Mouse (Mus musculus) neural tube, embryonic 12.5 days (tissue): ENCODE measurements around the gene St6galnac3. TPM values are rescaled to one million over a fixed set of nuclear protein-coding genes. Genes with fewer than 3 reads are reported as not detected.

Experiments
- ATAC-seq: fragments of 200-750 bp; cut with Nextera tagmentation; 2 replicates; pipeline ENCODE4 v1.8.0; 2017; ENCODE audit warnings: low read depth, mild to moderate bottlenecking, moderate TSS enrichment, moderate library complexity; ENCODE audit not compliant: low FRiP score
- H3K27ac ChIP-seq: fragments of 300-500 bp; sonication (generic); 2 replicates; pipeline ENCODE4 v1.5.1; 2016
- H3K27me3 ChIP-seq: fragments of 300-500 bp; sonication (generic); replicated peaks from 2 replicates; pipeline ENCODE4 v1.6.1; 2016; ENCODE audit warnings: mild to moderate bottlenecking
- H3K36me3 ChIP-seq: fragments of 300-500 bp; sonication (generic); 2 replicates; pipeline ENCODE4 v1.6.1; 2016; ENCODE audit warnings: mild to moderate bottlenecking
- H3K4me1 ChIP-seq: fragments of 300-500 bp; sonication (generic); 2 replicates; pipeline ENCODE4 v1.6.1; 2016
- H3K4me2 ChIP-seq: fragments of 300-500 bp; sonication (generic); replicated peaks from 2 replicates; pipeline ENCODE4 v1.6.1; 2016; ENCODE audit warnings: mild to moderate bottlenecking
- H3K4me3 ChIP-seq: fragments of 300-500 bp; sonication (generic); 2 replicates; pipeline ENCODE4 v1.5.1; 2016
- H3K9ac ChIP-seq: fragments of 300-500 bp; sonication (generic); 2 replicates; pipeline ENCODE4 v1.6.1; 2016; ENCODE audit warnings: mild to moderate bottlenecking
- H3K9me3 ChIP-seq: fragments of 300-500 bp; sonication (generic); 2 replicates; pipeline ENCODE4 v1.6.1; 2016; ENCODE audit warnings: mild to moderate bottlenecking
- WGBS: fragments of 180-500 bp; shearing (Covaris S2); methylation state at CpG from one replicate; pipeline ENCODE4 v1.1.7; 2016; 5-methylcytosine and 5-hydroxymethylcytosine counted together
- polyA plus RNA-seq: library from polyadenylated mRNA; unstranded; fragments of >200 nt; fragmentation: Nextera tagmentation; extraction: Ambion mirVana; gene quantifications from 2 replicates; pipeline ENCODE4 v1.2.1, GENCODE M21; 2016

St6galnac3 gene
- polyA plus RNA-seq, 1 experiment from 2014 or later = 34.8 TPM

DNA sequence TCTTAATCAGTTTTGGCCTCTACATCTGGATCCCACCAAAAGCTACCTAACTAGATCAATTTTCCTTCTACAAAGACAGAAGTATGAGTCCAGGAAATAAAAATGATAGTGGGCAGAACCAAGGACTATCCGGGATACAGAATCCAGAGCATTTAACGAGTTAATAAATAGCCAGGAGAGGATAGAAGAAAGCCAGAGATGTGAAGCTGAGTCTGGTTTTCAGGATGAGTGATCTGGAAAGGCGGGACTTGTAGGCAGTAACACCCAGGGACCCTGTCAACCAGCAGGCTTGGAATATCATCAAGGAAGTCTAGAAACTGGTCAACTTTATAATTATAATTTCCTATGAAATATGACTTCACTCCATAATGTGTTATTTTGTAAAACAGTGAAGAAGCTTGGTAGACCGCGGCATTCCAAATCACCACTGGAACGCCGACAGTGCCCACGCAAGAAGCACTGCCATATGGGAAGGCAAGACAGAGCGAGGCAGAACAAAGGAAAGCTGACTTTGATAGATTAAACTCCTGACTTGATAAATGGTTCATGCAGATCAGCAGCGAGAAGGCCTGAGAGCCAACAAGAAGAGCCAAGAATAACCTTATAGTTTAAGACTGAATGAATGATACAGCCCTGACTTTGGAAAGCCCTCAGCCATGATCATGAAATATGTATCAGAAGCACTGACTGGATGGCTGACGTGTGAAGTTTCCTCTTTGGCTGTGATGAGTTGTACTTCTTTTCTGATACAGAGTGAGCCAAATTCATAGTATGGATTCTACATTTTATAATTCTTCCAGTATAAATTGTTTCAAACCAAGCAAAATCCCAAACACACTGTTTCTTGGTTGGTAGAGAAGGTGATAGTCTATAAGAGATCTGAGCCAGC is 252.1 kb downstream of the St6galnac3 start:
- WGBS = 64% methylated on average over 11 of the region's 11 CpGs
- no peak for ATAC-seq
- no peak overlapping the region for H3K4me3 ChIP-seq

DNA sequence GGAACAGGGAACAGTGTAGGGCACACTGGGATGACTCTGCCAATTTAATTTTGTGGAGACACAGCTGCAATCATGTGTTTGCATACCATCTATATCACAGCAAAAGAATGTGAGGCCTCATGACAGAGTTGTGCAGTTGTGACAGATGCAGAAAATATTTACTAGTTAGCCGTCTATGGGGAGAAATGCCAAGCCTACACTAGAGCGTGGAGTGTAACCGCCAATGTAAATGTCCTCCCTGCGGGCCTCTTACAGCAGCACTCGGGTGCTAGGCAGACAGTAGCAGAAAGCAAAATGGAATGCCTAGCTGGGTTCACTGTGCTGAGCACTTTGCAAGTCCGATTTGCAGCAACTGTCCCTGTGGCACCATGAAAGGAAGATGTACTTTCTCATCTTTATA is 261.1 kb downstream of the St6galnac3 start:
- Histone ChIP-seq H3K4me3 (no peak overlapping the region), H3K4me2 (no peak overlapping the region), H3K9ac (no peak overlapping the region), H3K9me3 (no peaks in the 10 kb centered on the region), H3K4me1 (no peaks in the 10 kb centered on the region), H3K36me3 (no peaks in the 10 kb centered on the region; the same call in 1 of the 2 replicates), H3K27me3 (no peaks in the 10 kb centered on the region), H3K27ac (no peak overlapping the region)
- ATAC-seq = no peak
- 88% methylated on average over 6 of the region's 6 CpGs for WGBS

More for the DNA sequence above, 252.1 kb downstream of the St6galnac3 start:
- H3K4me2 ChIP-seq = no peak overlapping the region
- no peaks in the 10 kb centered on the region for H3K27me3 ChIP-seq
- no peaks in the 10 kb centered on the region for H3K36me3 ChIP-seq
- no peaks in the 10 kb centered on the region for H3K4me1 ChIP-seq
- no peak overlapping the region for H3K27ac ChIP-seq
- H3K9me3 ChIP-seq = no peaks in the 10 kb centered on the region
- no peak overlapping the region for H3K9ac ChIP-seq

DNA sequence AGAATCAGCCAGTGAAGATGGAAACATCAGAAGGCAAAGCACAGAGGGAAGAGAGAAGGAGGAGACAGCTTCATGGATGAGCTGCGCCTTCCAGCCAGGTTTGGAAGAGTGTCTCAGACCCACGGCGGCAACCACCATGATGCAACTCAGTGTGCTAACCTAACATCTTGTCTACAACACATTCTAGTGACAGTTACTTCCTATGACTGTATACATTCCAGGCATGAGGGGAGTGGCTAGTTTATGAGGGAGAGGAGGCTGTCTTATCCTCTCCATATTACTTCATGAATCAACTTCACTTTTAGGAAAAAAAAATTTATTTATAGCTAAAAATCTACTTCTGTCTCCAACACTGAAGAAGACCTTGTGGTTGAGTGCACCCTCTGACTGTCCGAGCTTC is 264.8 kb downstream of the St6galnac3 start:
- H3K27me3 ChIP-seq = no peaks in the 10 kb centered on the region
- no peak for ATAC-seq
- H3K9ac ChIP-seq = no peak overlapping the region
- no peaks in the 10 kb centered on the region for H3K9me3 ChIP-seq
- no peak overlapping the region for H3K27ac ChIP-seq
- H3K4me3 ChIP-seq = no peak overlapping the region
- no peak overlapping the region for H3K4me2 ChIP-seq
- H3K4me1 ChIP-seq = no peaks in the 10 kb centered on the region
- H3K36me3 ChIP-seq = no peaks in the 10 kb centered on the region; the same call in 1 of the 2 replicates
- WGBS = over 99% methylated on average over 4 of the region's 4 CpGs

DNA sequence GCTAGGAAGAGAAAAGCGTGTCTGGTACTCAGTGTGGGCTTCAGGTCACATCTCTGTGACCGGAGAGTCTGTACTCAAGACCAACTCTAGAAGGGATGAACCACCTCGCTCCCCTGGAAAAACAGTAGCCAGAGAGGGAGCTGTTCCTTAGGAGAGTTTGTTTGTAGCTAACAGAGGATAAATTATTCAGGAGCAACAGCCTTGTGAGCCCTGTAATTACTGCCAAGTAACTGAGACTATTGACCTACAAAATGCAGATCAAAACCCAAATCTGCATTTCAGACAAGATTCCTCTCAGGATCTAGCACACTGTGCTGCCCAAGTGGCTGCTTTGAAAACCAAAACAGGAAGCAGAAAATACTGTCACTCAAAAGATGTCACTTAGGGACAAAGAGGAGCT is 266.4 kb downstream of the St6galnac3 start:
- WGBS = 81% methylated on average over 3 of the region's 3 CpGs
- no peak for ATAC-seq
- no peak overlapping the region for H3K4me2 ChIP-seq
- H3K4me3 ChIP-seq = no peak overlapping the region
- H3K27ac ChIP-seq = no peak overlapping the region
- H3K9ac ChIP-seq = no peak overlapping the region
- no peaks in the 10 kb centered on the region for H3K9me3 ChIP-seq
- no peaks in the 10 kb centered on the region for H3K27me3 ChIP-seq
- H3K36me3 ChIP-seq = no peaks in the 10 kb centered on the region; the same call in 1 of the 2 replicates
- H3K4me1 ChIP-seq = no peaks in the 10 kb centered on the region

DNA sequence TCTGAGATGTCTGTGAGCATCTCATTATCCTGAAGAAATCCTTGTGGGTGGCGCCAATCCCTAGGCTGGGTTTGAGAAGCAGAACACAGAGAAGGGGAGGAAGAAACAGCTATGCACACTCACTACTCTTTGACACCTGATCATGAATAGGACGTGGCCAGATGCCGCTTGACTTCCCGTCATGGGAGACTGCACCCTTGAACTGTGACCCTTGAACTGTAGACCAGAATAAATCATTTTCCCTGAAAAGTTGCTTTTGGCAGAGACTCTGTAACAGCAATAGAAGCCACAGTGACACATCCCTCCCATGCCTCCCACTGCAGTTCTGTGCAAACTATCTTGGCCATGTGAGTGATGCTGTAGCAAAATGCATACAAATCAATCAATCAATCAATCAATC is 267.3 kb downstream of the St6galnac3 start:
- Histone ChIP-seq H3K36me3 (no peaks in the 10 kb centered on the region; the same call in 1 of the 2 replicates), H3K4me3 (no peak overlapping the region), H3K27me3 (no peaks in the 10 kb centered on the region), H3K4me1 (no peaks in the 10 kb centered on the region), H3K27ac (no peak overlapping the region), H3K4me2 (no peak overlapping the region), H3K9ac (no peak overlapping the region), H3K9me3 (no peaks in the 10 kb centered on the region)
- WGBS = 85% methylated on average over 4 of the region's 4 CpGs
- no peak for ATAC-seq

DNA sequence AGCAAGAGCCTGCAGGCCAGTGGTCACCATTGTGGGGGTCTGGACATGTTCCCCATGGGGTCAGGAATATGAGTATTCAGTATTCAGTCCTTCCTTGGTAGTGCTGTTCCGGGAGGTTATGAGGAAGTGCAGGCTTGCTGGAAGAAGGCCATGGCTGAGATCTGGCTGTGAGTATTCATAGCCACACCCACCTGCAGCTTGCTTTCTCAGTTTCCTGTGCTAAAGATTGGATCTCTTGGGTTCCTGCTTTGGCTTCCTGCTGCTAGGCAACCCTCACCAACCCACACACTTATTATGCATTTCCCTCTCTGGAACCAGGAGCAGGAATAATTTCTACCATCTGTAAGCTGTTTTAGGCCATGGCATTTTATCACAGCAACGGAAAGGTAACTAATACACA is 267.8 kb downstream of the St6galnac3 start:
- Histone ChIP-seq H3K4me2 (no peak overlapping the region), H3K9ac (no peak overlapping the region), H3K9me3 (no peaks in the 10 kb centered on the region), H3K27me3 (no peaks in the 10 kb centered on the region), H3K4me1 (no peaks in the 10 kb centered on the region), H3K36me3 (no peaks in the 10 kb centered on the region; the same call in 1 of the 2 replicates), H3K4me3 (no peak overlapping the region), H3K27ac (no peak overlapping the region)
- 86% methylated on average over 2 of the region's 2 CpGs for WGBS
- ATAC-seq = no peak

DNA sequence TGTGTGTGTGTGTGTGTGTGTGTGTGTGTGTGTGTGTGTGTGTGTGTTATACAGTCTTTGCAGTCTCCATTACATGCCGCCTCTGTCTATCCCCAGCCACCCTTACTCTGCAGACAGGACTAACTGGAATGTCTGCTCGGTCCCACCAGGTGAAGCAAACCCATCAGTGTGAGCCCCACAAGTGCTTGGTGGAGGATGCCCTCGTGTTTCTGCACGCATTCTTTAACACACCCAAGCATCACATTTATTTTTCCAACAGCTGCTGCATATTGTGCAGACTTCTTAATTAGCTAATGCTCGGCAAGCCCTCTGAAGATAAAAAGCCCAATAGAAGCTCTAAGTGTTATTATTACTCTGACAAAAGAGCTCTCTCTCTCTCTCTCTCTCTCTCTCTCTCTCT is 268.7 kb downstream of the St6galnac3 start:
- Histone ChIP-seq H3K4me2 (no peak overlapping the region), H3K27ac (no peak overlapping the region), H3K36me3 (no peaks in the 10 kb centered on the region; the same call in 1 of the 2 replicates), H3K9ac (no peak overlapping the region), H3K4me3 (no peak overlapping the region), H3K27me3 (no peaks in the 10 kb centered on the region), H3K9me3 (no peaks in the 10 kb centered on the region), H3K4me1 (no peaks in the 10 kb centered on the region)
- WGBS = 80% methylated on average over 5 of the region's 5 CpGs
- no peak for ATAC-seq

DNA sequence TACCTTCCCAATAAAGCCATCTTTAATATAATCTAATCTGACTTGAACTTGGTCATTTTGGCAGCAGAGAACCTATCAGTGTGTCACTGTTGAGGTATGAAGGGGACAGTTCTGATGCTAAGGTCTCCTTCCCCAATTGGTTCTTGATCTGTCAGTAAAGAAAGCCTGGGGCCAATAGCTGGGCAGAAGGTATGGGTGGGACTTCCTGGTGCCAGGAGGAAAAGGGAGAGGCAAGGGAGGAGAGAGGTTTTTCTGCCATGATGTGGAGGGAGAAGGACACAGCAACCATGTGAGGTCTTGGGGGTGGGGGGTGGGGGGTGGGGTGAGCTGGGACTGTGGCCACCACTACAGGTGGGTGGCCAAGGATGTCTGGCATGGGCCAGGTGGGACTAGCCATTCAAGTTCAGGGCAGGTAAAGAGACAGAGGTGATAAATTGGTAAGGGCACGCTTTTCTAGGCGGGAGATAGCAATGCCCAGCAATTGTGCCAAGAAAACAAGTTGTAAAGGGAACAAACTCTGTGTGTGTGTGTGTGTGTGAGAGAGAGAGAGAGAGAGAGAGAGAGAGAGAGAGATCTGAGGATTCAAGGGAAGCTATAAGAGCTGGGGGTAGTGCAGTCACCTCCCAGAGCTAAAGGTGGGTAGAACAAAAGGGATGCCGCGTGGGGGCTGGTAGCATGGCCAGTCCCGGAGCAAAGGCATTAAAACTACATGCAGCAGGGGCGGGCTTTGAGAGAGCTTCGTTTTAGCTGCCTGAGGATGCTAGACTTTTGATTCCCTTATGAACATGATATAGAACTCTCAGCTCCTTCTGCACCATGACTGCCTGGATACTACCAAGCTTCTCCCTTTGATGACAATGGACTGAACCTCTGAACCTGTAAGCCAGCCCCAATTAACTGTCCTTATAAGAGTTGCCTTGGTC is 271.6 kb downstream of the St6galnac3 start:
- H3K36me3 ChIP-seq = no peaks in the 10 kb centered on the region
- ATAC-seq = no peak
- H3K4me2 ChIP-seq = no peak overlapping the region
- WGBS = 87% methylated on average over 7 of the region's 7 CpGs
- no peak overlapping the region for H3K9ac ChIP-seq
- H3K27me3 ChIP-seq = no peaks in the 10 kb centered on the region
- H3K27ac ChIP-seq = no peak overlapping the region
- no peak overlapping the region for H3K4me3 ChIP-seq
- no peaks in the 10 kb centered on the region for H3K9me3 ChIP-seq
- no peaks in the 10 kb centered on the region for H3K4me1 ChIP-seq

DNA sequence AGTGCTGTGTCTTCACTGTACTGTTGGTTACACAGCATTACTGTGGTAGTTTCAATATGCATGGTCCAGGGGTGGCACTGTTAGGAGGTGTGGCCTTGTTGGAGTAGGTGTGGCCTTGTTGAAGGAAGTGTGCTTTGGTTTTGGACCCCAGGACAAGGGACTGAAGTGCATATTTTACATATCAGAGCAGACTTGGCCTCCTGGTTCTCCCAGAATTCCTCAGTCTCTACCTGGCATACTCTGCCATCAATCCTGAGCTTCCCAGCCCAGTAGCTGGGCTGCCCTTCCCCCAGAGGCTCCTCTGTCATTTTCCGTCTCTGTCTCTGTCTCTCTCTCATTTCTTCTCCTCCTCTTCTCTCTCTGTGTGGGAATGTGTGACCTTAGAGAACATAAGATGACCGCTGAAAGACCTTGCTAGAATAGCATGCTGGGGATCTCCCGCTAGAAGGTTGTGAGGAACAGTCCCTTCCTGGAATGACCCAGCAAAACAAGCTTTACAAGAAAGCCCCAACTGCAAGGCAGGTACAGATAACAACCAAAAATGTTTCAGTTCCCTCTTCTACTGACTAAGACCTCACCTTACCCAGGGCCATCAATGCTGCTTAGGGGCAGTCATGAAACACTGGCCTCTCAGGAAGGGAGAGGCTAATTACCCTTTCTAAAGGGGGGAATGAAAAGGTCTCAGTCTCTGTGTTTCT is 272.5 kb downstream of the St6galnac3 start:
- no peak for ATAC-seq
- Histone ChIP-seq H3K27ac (no peak overlapping the region), H3K4me2 (no peak overlapping the region), H3K9me3 (no peaks in the 10 kb centered on the region), H3K4me1 (no peaks in the 10 kb centered on the region), H3K36me3 (no peaks in the 10 kb centered on the region), H3K9ac (no peak overlapping the region), H3K4me3 (no peak overlapping the region), H3K27me3 (no peaks in the 10 kb centered on the region)
- 95% methylated on average over 3 of the region's 3 CpGs for whole genome bisulfite sequencing

DNA sequence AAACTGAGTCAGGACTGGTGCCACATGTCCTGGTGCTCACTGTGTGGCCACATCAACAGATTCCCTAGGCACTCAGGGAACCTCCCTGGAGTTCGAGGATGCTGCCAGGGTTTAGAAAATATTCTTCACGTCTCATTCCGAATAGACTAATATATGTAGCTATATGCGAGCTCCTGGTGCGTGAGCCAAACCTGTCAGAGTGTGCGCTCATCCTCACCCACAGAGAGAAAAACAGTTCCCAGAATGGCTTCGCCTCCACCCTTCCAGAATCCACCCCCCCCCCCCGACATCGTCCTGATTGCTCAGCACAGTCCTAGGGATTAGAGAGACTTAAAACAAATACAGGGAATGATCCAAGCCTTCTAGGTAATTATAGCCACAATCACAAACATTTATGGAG is 283.6 kb downstream of the St6galnac3 start:
- Histone ChIP-seq H3K27ac (no peak overlapping the region), H3K9ac (no peak overlapping the region), H3K27me3 (no peaks in the 10 kb centered on the region), H3K36me3 (no peaks in the 10 kb centered on the region), H3K4me2 (no peak overlapping the region), H3K4me3 (no peak overlapping the region), H3K4me1 (no peaks in the 10 kb centered on the region), H3K9me3 (no peaks in the 10 kb centered on the region)
- ATAC-seq = no peak
- 73% methylated on average over 9 of the region's 9 CpGs for WGBS

DNA sequence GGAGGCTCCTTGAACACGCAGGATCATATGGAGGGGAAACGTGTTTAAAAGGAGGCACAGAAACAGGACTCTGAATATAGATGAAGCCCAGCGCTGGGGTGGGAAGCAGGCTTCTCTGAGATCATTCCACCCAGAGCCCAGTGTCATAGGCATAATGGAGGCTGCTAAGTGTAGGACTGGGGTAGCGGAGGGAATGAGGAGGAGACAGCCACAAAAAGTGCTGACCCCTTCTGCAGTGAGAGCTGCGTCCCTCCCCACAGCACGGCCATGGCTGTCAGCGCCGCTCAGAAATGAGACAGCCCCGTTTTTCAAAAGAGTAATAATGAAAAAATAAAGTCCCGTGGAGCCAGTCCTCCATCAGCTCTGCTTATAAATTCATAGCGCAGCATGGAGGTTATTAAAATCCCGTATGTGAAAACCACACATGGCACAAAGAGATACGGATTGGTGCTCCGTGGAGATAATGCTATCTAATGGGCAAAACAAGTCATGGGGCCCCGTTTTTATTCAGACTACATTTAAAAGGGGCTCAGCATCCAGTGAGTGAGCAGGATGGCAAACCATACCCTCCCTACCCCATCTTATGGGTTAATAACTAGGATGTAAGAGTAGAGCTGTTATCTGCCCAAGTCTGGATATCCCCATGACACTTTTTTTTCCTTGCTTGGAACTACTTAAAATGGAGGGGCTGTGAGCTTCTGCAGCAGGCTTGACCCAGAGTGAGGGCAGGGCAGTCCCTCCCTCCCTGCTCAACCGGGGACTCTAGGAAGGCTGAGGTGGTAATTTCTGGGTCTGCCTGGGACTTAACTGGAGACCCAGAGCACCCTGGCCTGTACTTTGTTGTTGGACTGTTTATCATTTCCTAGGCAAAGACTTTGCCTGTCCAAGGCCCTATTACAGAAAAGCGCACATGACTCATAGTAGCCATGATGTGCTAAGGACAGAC is 288.6 kb downstream of the St6galnac3 start:
- Histone ChIP-seq H3K9me3 (no peaks in the 10 kb centered on the region), H3K27ac (no peak overlapping the region), H3K4me3 (no peak overlapping the region), H3K4me1 (0 out of 2 replicates have a peak, but pooled peaks cover 5% of the 10 kb centered on the region), H3K4me2 (no peak overlapping the region), H3K36me3 (no peaks in the 10 kb centered on the region), H3K9ac (no peak overlapping the region), H3K27me3 (no peaks in the 10 kb centered on the region)
- 79% methylated on average over 17 of the region's 17 CpGs for whole genome bisulfite sequencing
- no peak for ATAC-seq
